Mouse (Mus musculus): ENCODE data around the gene Thbs2.
"Not testable (repeated sequence)": the region's sequence is repeated elsewhere in the genome, so short reads cannot be mapped to it uniquely, and the experiment has no call there.

Thbs2 gene

DNA sequence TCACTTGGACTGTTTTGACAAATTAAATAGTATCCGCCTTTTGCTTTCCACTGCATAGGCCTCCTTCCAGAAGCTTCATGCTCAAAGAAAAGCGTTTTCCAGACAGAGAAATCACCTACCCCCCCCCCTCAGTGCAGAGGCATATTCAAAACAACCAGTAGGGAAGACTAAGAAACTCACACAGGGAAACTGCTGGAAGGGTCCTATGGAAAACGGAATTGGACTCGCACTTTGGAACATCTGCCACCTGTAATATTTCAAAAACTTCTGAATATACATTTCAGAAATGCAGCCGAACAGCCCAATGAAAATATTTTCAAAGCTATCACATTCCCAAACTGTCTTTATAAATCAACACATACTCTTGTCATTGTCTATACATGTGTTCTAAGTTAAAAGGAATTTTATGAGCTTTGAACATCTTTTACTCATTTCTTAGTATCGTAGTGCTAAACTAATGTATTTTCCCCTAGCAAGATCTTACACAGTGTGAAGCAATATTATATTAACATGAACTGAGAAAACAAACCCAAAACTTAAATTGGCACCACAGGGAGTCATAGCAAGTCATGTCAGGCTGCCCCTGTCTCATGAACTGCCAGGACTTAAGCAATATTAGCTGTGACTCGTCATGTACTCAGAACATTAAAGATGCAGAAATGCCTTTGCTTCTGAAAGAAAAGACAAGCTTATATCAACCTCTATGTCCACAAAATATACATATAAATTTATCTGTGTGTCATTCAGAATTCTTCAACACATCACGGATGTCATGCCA is 58.3 kb downstream of the Thbs2 start:
- no peak for DNase-seq (ENCODE audit: low read depth, low spot score)

DNA sequence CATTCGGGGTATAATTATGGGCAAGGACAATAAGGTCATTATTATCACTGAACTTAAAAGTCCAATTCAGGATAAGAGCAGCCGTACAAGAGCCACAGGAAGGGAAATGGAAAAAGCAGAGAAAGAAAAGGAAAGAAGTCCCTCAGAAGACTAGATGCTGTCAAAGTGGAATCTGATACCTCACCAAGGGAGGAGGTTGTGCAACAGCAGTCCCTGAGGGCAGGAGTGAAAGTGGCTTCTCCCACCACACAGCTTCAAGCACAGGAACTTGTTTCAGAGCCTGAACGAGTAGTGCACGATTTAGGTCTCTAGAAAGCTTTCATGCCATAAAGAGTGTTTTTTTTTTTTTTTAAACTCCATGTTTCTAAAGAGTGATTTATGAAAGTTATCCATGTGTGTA is 65.1 kb downstream of the Thbs2 start:
- DNase-seq (ENCODE audit: low read depth, low spot score): no peak

DNA sequence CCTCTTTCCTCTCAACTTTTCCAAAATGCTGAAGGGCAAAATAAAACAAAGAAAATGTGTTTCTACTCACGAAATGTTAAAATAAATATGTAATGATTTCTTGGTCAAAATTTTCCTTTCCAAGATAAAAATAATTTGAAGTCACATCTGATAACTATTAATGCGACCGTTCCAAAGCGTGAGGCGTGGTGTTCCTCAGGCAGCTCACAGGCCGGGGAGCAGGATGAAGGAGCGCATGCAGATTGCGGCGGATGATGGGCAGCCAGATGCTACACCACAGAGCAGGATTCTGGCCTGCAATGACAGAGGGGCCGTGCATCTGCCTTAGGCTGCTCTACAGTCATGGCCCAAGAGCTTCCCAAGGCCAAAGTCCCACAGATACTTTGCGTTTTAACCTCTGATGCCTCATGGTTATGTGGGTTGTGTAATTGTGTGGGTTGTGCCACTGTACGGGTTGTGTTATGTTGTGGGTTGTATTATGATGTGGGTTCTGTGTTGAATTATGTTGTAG is 66.2 kb downstream of the Thbs2 start:
- no peak for DNase-seq (ENCODE audit: low read depth, low spot score)

- no peak for DNase-seq (ENCODE audit: low read depth, low spot score)
Measured at GRCm38 (mm10) chr17:14624433-14624832, 69.6 kb downstream of the Thbs2 start.

- not testable (repeated sequence) for DNase-seq (ENCODE audit: low read depth, low spot score)
Measured at GRCm38 (mm10) chr17:14621006-14621405, 73.0 kb downstream of the Thbs2 start.

GRCm38 (mm10) chr17:14620037-14620436 is 74.0 kb downstream of the Thbs2 start:
- no peak for DNase-seq (ENCODE audit: low read depth, low spot score)

GRCm38 (mm10) chr17:14619038-14619437 is 75.0 kb downstream of the Thbs2 start:
- DNase-seq (ENCODE audit: low read depth, low spot score): no peak

All from brain, embryonic 18.5 days (tissue).